Mouse (Mus musculus) embryonic fibroblast, embryonic 13.5 days (primary cell): Measurements from ENCODE around the gene Pax8.

Source experiments
- CTCF ChIP-seq: IDR thresholded peaks from 2 replicates; pipeline ENCODE4 v1.5.1; 2011; ENCODE audit warnings: mild to moderate bottlenecking, control low read depth, low read length, moderate library complexity, borderline replicate concordance; ENCODE audit not compliant: insufficient read depth
- POLR2A ChIP-seq: IDR thresholded peaks from 2 replicates; pipeline ENCODE4 v1.6.1; 2011; ENCODE audit warnings: low read depth, mild to moderate bottlenecking, control low read depth, low read length, moderate library complexity

GRCm38 (mm10) chr2:24472111-24472510, 3.3 kb downstream of the Pax8 start:
- TF ChIP-seq CTCF (no peak), POLR2A (no peak)
